Mouse (Mus musculus): ENCODE measurements around the gene Cyp2u1.

Cyp2u1 gene

GRCm38 (mm10) chr3:131306255-131306654, 3.2 kb upstream of the Cyp2u1 start:
- no peak for DNase-seq (ENCODE audit: low read depth, low spot score)

GRCm38 (mm10) chr3:131303320-131303714, 290 bp upstream of the Cyp2u1 start:
- DNase-seq (ENCODE audit: low read depth, low spot score), result no peak

GRCm38 (mm10) chr3:131299908-131300307, 3.1 kb downstream of the Cyp2u1 start:
- peak; percentile 68 for DNase-seq (ENCODE audit: low read depth, low spot score)

DNA sequence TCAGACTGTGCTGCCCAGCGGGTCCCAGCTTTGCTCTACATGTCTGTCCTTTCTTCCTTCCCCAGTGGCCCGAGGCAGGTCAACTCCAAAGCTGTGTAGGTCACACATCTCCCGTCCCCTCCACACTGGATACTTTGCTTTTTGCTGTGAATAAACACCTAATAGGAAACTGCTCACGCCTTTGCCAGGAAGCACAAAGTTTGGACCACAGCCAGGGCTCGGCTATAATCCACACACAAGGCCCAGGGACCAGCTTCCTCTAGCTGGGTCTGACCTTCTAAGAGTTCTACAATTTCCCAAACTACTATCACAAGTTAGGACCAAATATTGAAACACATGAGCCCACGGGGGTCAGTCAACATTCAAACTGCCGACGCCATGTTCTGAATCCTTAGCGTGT, 3.9 kb downstream of the Cyp2u1 start:
- DNase-seq (ENCODE audit: low read depth, low spot score), result no peak

GRCm38 (mm10) chr3:131296893-131297292, 6.1 kb downstream of the Cyp2u1 start:
- DNase-seq (ENCODE audit: low read depth, low spot score), result no peak

GRCm38 (mm10) chr3:131295513-131296200, 7.4 kb downstream of the Cyp2u1 start:
- DNase-seq (ENCODE audit: low read depth, low spot score), result no peak

DNA sequence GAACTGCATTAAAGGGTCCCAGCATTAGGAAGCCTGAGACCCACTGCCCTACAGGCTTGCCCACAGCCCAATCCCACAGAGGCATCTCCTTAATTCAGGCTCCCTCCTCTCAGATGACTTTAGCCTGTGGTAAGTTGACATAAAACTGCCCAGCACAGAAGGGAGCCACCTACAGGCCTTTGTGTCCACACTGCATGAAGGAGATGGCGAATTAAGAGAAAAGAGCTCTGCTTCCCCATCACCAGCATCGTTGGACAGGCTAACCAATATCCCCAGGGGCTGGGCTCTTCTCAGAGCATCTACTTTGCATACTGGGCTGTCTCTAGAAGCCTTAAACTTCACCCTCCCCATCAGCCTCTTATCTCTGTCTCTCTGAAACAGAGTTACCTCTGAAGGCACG, 8.5 kb downstream of the Cyp2u1 start:
- DNase-seq (ENCODE audit: low read depth, low spot score), result no peak

DNA sequence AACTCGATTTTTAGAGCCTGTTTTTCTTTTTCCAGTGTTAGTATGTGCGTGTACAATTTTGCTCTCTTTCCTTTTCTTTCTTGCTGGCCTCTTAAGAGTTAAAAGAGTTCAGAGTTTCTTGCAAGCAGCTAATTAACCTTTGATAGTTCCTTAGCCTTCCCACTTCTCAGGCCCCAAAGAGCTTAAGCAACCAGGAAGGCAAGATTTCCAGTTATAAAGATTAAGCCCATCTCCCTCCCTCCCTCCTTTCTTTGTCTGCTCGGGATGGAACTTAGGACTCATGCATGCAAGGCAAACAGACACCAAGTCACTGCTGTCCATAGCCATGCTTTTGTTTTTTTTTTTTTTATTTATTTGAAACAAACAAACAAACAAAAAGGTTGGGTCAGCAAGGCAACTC, 10.1 kb downstream of the Cyp2u1 start:
- no peak for DNase-seq (ENCODE audit: low read depth, low spot score)

DNA sequence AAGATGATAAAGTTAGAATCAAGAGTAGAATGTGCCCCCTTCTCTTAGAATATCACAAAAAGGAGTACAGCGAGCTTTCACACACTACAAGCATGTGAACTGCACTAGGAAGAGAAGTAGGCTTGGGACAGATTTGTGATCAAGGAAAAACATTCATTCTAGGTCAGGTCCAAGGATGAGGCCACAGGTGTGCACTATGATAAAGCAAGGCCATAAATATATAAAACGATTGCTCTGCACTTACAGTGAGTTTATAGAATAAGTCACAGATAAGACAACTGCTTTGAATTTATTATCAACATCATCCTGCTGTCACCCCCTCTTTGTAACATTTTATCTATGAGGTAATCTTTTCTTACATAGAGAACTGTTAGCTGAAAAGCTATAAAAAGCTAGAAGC, 10.7 kb downstream of the Cyp2u1 start:
- no peak for DNase-seq (ENCODE audit: low read depth, low spot score)

DNA sequence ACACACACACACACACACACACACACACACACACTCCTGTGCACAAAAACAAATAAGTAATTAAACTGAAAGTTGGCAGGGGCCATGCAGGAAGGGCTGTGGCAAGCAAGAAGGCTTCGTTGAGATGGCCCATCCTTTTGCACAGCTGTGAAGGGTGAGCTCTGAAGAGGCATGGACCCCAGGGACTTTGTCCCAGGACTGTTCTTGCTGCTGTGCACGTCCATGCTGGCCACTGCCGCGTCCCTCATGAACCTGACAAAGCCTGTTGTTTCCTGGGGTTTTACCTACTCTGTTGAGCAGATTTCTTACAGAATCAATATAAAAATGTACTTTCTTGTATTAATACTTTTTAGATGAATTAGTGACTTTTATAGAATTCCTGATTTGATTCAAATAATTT, 11.1 kb downstream of the Cyp2u1 start:
- no peak for DNase-seq (ENCODE audit: low read depth, low spot score)

DNA sequence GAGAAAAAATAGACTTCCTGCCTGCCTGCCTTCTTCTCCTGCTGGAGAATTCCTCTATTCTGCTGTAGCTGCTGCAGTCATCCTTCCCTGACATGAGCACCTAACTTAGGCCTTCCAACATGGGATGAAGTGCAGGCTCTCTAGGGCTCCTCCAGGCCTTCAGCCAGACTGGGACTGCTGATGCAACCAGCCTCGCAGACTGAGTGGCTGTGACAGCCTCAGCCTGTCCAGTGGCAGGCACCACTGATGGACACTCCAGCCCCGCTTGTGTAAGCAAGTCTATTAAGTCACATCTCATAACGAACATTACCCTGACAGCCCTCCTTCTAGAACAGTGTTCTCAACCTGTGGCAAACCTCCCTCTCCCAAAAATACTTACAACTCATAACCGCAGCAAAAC, 28.9 kb downstream of the Cyp2u1 start:
- DNase-seq (ENCODE audit: low read depth, low spot score), result no peak

DNA sequence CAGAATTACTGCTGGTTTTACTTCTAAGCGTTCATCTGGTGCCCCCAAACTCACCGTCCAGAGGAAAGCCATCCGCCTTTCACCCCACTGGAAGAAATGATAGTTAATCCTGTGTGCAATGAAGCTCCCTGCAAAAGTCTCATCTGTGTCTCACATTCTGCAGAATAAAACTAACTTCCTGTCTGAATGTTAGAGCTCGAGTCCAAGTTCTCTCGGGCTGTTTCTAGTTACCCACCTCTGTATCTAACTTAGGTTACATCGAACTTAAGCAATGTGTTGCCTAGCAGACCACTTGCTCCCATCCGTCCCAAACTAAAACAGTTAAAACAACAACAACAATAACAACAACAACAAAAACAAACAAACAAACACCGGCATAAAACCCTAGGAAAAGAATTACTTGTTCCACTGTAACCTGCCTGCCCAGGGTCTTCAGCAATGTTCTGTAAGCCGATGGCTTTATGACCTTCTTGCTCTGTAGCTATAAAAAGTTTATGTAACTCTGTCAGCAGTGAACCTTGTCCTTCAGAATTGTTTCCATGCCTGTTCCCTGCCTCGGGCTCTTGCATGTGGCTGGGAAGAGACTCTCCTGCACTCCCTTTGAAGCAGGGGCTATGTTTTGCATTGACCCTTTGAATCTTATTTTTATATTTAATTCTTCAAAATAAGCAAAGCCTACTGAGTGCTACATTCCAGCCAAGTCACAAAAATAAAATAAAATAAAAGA, 30.5 kb downstream of the Cyp2u1 start:
- no peak for DNase-seq (ENCODE audit: low read depth, low spot score)

DNA sequence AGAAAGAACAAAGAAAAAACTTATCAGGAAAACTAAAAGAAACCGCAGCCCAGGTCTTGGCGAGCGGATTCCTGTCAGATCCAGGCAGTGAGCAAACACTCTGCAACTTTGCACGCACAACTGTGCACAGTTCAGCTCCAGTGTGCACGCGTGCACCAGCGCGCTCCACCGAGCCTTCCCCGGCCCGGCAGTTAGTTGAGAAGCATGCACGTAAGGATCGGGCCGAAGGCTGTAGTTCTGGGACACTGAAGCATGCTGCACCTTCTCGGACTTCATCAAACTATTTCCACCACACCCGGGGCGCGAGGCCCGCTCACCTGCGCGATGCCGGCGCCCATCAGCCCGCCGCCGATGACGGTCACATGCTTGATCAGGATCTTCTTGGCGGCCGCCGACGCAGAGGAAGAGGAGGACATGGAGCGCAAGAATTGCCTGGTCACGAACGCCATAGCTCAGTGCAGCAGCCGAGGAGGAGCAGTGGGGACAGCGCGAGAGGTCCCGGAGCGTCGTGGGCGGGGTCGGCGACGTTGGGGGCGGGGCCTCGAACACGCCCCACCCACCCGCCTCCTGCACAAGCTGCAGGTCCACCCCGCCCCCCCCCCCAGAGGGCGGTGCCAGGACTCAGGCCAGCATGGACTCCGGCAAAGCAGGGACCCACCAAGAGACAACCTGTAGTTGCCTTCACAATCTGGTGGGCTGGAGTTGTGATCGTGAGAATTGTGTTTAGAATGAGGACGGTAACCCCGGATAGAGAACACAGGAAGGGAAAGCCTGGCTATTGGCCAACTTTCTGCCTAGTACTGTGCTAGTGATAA, 31.3 kb downstream of the Cyp2u1 start, which contains the start of gene Hadh:
Hadh (minus strand) TSS at position 543 of the 815 bp plus-strand sequence.
- peak; percentile 91 for DNase-seq (ENCODE audit: low read depth, low spot score)

- peak; percentile 79 for DNase-seq (ENCODE audit: low read depth, low spot score)
Measured at GRCm38 (mm10) chr3:131271157-131271556, 31.9 kb downstream of the Cyp2u1 start.

DNA sequence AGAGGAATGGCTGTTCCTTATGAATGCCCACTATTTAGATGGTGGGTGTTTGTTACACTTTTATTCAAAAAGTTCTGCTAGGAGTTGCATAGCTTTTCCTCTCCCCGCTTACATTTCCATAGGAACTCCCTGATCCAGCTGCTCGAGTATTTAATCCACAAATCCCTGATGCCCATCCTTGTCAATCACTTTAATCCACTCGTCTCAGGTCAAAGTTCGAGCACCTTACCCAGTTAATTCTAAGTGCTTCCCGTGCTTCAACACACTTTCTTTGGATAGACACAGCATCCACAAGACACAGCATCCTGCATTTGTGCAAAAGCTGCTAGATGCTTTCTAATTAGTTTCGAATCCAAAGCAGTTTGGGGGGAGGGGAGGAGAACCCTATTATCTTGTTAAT, 32.6 kb downstream of the Cyp2u1 start:
- DNase-seq (ENCODE audit: low read depth, low spot score), result no peak

GRCm38 (mm10) chr3:131266366-131267050, 36.5 kb downstream of the Cyp2u1 start:
- DNase-seq (ENCODE audit: low read depth, low spot score), result no peak

DNA sequence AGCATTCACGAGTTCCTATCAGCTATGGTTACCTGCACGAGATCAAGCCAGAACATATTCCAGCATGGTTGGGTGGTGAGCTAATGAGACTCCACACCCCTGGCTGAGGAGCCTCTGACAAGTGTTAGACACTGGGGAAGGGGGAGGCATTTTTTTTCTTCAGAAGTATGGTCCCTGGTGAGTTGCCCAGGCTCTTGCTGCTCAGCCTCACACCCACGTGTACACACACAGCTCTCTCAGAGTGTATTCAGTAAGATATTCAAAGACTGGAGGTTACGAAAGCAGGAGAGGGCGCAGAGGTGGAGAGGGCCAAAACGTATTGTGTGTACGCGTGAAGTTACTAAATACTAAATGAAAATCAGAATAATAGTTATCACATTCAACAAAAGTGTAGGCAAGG, 37.5 kb downstream of the Cyp2u1 start:
- no peak for DNase-seq (ENCODE audit: low read depth, low spot score)

DNA sequence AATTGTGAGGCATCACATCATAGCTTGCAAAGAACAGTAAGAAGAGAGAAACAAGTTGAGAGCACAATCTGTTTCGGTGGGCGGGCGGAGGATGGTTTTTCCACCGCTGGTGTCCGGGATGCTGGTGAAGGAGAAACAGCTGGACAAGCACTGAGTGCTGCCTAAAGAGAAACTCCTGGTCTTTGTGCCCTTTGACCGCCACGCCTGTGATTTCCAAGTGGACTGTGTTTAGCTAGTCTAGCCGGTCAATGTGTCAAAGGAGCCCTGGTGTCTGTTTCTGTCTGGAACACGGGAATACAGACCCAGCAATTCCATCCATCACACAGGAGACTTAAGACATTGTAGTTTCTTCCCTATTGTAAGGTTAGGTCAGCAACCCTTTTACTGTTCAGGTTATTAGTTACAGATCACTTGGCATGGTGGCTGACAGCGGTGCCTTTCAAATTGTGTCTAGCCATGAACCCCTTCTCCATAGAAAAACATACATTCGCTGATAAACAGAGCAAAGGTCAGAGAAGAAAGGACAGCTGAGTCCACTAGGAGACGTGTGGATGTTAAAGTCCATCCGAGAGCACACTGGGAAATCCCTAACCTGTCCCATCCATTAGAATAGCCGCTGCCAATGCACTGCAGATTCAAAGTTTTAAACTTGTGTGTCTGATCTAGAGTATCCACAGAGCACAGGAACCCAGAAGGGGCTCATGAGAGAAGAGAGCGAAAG, 39.1 kb downstream of the Cyp2u1 start:
- DNase-seq (ENCODE audit: low read depth, low spot score), result peak; percentile 33

- no peak for DNase-seq (ENCODE audit: low read depth, low spot score)
Measured at GRCm38 (mm10) chr3:131260418-131260817, 42.6 kb downstream of the Cyp2u1 start.

DNA sequence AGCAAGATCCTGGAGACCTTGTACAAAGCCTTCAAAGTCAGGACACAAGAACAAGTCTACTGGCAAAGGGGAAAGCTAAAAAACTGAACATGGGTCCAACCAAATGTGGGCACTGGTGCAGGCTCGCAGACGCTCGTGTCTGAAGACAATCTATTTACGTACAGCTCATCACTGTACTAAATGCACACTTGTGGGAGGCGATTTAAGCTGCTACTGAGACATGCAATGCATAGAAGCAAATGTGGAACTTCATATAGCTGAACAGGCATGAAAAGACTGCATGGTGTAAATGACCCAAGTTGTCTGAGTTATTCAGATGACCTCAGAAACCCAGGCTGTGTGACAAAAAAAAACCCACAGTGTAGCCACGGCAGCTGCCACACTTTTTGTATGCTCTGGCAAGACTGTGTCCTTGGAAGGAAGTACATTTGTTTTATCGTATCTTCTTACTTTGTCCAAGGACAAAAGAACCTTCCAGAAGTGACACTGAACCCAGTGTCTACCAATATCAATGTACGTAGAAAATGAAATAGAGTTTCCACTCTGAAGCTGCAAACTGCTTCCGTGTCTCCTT, 43.5 kb downstream of the Cyp2u1 start:
- no peak for DNase-seq (ENCODE audit: low read depth, low spot score)

DNA sequence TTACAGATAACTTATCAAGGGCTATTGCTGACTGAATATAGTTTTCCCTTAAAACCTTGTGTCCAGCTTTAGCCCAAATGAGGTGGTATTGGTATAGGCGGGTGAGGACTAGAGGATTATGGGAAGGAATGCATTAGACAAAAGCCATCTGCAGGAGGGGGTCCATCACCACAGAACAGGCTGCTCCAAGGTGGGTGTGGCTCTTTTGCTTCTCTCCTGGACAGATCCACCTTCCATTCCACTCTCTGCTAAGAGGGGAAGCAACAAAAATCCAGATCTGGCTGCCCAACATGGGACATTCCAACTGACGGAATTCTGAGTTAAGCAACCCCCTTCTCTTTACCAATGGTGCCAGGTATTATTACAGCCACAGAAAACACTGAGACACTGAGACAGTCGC, 44.1 kb downstream of the Cyp2u1 start:
- no peak for DNase-seq (ENCODE audit: low read depth, low spot score)
